Mouse (Mus musculus): ENCODE measurements around the gene Hdac5.
A peak's percentile ranks its signal among the peaks of the same experiment; 100 is the strongest.

Hdac5 gene

DNA sequence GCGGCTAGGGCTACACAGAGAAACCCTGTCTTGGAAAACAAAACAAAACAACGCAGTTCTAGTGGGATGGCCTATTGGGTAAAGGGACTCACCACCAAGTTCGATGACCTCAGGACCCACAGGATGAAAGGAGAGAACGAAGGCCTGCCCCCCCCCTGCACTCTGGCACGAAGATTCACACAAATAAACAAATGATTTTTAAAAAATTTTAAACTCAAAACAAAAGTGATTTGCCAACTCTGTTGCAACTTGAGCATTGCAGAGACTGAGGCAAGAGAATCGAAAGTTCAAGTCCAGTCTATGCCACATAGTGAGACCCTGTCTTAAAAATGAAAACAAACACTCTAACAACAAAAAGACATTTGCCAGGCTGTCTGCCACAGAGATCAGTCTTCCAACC lies 10.7 kb upstream of the Hdac5 start:
- ATAC-seq (ENCODE audit: low TSS enrichment), result no peak

DNA sequence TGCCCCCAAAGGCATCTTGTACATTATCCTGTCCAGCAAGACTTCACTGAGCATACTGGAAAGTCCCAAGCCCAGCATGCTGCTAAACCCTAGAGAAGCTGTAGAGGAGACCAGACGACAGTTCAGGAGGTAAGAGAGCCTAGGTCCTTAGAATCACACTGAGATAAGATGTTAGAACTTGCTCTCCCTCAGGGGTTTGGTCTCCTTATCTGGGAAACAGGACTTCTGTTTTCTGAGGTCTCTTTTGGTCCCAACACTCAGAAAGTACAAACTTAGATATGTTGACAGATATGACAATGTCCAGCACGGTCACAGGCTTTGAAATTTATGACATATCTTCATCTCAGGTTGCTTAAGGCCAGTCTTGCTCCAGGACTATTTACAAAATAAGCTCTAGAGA lies 6.1 kb upstream of the Hdac5 start:
- no peak for ATAC-seq (ENCODE audit: low TSS enrichment)

DNA sequence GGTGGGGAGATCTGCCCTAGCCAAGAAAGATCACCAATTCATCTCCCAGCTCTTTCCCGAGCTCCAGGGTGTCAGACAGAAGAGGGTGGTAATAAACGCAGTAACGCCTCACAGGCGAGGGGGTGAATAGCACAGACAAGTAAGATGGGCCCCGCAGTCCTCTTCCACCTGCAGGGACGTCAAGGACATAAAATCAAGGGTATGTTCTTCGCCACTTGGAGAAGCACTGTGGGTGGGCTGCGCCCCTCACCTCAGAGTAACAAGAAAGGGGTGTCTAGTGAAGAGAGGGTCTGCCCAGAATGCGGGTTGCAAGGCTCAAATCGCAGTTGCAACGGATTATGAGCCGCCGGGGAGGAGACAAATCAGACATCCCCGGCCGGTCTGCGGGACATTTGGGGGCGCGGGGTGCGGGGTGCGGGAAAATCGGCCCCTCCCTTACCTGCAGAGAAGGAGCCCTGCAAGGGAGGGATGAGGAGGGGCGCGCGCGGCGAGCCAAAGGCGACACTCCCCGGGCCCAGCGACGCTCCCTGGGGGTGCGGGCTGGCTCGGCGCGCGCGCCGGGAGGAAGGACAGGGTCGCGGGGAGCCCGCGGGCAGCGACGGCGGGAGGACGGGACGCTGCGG lies 524 bp downstream of the Hdac5 start:
- ATAC-seq (ENCODE audit: low TSS enrichment), result no peak

DNA sequence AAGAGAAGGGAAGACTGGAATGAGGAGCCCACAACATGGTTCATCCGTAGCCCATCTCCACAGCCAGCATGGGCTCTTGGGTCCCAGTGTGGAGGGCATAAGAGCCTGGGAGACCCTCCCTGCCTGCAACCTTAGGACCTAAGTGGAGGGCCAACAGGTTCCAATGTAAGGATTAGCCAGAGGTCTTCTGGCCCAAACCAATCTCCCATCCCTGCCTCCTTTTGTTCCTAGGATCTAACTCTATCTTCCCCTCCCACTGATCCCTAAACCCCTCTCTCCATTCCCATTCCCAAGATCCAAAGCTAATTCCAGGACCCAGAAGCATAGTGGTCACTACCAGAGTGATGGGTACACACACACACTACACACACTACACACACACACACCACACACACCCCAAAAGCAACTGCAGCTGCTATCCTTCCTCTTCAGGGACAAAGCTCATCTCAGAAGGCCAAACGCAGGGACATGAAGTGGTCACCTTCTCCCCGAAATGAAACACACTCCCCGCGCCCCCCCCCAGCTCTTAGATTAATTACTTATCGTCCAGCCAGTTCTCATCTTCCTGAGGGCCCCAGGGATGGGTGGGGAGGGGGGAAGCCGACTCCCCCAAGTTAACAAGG lies 1.2 kb downstream of the Hdac5 start:
- ATAC-seq (ENCODE audit: low TSS enrichment), result no peak

DNA sequence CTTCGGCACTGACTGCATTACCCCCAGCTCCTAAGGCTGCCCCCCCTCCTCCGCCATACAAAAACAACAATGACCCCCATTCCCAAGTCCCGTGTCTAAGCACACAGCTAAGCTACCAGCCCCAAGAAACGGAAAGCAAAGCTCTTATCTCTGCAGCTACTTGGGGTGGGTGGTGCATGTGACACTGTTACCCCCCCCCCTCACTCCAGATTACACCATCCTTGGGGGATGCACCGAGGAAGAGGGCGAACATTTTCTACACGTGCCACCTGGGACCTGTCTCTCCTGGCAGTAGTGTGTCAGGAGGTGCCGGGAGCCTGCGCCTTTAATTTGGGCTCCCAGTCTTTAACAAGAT lies 1.8 kb downstream of the Hdac5 start:
- no peak for ATAC-seq (ENCODE audit: low TSS enrichment)

DNA sequence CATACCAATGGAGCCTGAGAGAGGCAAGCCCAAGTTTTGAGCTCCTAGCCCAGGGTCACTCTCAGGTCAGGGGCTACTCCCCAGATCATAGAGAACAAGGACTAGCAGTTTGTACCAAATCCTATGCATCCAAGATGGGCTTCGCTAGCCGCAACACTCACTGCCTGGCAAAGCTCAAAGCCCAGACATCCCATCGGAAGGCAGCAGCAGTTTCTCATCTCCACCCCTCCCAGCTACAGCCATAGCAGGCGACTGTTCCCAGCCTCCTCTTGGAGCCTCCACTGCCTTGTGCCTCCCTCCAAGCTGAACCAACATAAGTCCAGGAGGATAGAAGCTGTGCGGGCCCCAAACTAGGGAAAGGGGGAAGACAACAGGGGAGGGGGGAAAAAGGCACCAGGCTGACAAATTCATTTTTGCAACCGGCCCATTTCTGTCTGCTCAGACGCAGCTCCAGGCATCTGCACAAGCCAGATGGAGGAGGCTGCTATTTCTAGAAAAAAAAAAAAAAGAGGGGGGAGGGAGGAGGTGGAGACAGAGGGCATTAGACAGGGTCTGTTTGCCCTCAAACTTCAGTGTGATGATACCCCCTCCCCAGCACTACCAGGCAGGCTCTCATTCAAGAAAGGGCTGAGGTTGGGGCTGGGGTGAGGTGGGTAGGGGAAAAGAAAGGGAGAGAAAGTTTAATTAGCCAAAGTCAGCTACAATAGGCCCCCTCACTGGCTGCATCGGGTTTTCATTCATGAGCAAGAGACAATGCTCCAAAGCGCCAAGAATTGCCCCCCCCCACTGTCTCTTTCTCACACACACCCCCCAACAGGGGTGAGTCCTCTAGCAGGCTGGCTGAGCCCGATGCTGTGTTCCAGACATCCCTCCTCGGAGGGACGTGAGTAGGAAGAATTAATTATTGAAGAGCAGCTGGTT lies 2.4 kb downstream of the Hdac5 start:
- ATAC-seq (ENCODE audit: low TSS enrichment), result peak; percentile 11; the same call in 1 of the 2 replicates

DNA sequence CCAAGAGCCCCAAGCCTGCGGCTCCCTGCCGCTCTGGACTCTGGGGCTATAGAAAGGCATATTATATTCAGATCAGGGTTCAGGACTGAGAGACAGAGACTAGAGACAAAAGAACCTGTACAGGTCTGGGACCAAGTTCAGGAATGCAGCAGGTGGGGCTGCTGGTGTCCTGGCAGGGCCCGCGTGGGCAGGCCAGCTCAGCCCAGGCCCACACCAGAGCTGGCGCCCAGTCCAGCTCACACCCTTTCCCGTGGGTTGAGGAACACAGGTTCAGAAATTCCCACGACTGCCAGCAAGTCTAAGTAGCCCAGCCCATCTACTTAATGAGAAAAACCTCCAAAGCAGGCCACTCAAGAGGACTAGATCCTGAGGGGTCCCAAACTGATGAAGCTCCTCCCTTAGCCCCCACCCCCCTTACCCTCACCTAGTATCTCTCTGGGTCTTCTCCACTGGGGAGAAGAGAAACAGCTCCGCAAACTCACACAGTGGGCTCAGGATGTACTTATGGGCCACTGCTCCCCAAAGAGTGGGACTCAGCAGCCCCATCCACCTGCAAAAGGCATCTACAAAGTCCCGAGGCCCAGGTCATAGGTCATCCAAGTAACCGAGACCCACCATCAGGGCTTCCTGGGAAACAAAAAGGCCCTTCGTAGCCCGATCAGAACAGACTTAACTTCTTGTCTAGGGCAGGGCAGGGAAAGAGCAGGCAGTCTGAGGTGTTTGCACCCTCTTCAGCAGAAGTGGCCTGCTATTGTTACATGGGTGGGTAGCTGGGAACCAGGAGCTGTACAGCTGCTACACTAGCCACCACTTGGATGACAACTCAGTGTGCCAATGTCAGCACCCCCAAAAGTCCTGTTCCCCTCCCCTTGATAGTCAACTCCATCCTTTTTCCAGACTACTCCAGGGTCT lies 3.6 kb downstream of the Hdac5 start:
- no peak for ATAC-seq (ENCODE audit: low TSS enrichment)

DNA sequence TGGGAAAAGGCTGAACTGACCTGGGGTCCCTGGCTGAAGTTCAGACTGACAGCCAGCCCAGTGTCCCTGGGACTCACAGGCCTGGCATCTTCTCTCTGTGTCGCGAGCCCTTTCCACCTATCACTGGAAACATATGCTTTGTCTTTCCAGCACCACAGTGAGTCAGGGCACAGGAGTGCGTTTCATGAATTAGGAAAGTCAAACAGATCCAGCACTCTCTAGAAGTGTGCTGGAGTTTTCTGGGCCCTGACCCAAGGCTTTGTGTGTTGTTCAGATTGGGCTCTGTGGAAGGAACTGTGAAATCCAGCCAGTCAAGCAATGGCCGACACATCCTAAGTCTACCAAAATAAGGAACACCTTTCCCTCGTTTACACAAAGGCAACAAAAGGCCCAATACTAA lies 4.7 kb downstream of the Hdac5 start:
- ATAC-seq (ENCODE audit: low TSS enrichment), result no peak

DNA sequence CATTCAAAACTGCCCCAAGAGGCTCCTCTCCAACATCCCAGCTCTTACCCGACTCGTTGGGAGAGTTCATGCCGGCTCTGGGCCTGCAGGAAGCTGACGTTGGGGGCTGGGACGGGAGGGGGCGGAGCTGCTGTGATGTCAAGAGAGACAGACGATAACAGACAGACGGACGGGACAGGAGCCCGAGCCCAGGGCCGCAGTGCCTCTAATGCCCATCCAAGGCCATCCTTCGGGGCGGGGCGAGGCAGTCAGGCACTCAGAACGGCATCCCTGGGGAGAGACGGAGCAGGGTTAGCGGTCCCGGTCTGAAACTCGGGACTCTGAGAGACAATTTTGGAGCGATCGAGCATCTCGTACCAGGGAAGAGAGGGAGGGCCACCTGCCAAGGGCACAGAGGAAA lies 5.3 kb downstream of the Hdac5 start:
- no peak for ATAC-seq (ENCODE audit: low TSS enrichment)

DNA sequence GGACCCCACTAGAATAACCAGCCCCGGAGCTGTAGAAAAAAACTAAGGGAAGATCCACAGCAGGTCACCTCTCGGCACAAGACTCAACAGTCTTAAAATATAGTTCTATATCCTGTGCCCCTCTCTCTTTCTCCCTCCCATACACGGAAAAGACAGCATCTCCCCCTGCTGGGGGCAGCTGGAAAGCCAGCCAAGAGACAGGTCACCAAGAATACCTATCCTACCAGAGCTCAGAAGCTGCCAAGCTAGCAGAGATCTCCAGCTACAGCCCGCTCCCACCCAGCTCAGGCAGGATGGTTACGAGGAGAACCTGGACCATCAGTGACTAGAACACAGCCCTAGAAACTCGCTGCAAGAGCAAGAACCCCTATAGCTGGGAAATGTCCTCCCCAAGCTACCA lies 6.8 kb downstream of the Hdac5 start:
- no peak for ATAC-seq (ENCODE audit: low TSS enrichment)

DNA sequence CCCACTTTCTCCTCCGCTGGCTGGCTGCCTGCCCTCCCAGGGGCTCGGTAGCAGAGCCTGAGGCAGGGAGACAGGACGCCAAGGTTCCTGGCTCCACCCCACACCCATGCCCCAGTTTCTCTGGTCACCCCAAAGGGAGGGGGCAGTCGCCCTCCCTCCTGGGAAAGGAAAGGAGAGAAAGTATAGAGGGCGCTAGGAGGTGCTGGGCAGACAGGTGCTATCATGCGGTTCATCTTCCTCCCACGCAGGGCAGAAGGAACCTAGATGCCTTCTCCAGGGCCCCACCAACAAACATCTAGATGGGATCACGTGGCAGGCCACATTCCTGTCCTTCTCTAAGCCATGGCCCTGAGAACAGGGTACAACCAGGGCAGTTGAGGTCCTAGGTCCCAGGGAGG lies 8.0 kb downstream of the Hdac5 start:
- no peak for ATAC-seq (ENCODE audit: low TSS enrichment)

DNA sequence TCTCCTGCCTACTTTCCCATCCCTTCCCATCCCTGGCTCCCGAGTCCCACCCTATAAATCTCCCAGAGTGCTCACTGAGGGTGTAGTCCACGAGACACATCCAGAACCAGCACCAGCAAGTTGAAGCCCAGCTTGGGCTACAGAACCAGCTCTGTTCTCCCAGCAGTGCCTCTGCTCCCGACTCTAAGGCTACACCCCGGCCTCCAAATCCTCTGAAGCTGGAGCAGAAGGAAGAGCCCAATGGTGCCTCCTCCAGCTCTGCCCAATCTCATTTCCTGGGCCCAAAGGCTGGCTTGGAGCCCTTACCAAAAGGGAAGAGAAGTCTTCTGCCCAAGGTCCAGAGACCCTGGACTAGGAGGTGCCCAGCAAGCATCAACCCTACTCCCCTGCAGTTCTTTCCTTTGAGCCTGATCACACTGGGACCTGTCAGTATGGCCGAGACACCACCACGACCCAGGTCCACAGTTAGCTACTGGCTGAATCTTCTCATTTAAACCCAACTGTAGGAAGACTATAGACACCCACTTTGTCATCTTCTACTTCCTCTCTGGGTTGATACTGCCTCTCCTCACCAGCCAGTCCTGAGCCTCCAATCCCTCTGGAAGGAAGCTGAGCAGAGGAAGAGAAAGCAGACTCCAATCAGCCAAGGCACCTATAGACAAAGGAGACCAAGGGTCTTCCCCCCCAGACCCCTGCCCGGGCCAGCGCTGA lies 8.6 kb downstream of the Hdac5 start:
- ATAC-seq (ENCODE audit: low TSS enrichment), result no peak

DNA sequence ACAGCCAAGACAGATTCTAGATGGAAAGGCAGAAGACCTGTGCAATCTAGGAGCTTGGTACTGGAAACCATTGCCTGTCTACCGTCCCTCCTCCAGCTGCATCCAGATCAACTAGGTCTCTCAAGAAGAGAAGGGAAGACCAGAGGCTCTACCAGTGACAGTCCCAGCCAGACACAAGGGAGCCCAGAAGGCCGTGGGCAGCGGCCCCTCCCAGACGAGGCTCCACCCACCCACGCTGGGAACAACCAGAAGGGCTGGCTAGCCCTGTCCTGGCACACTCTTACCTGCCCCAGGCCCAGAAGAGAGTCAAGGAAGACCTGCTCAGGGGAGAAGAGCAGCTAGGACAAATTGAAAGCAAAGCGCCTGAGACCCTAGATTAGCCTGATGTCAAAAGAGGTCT lies 9.5 kb downstream of the Hdac5 start:
- no peak for ATAC-seq (ENCODE audit: low TSS enrichment)

DNA sequence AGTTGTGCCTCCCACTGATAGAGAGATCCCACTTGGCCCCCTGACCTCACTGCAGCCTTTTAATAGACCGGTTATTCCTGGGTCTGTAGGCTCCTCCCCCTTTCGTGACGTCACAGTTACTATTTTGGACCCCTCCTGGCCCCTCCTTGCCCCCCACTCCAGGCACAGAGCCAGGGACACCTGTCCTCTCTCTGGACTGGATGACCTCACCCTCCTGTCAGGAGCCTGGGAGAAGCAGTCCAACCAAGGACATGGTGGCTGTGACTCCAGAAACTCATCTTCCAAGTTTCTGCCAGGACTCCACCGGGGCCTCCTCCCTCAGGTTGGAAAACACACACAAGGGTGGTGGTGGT lies 10.0 kb downstream of the Hdac5 start:
- no peak for ATAC-seq (ENCODE audit: low TSS enrichment)

DNA sequence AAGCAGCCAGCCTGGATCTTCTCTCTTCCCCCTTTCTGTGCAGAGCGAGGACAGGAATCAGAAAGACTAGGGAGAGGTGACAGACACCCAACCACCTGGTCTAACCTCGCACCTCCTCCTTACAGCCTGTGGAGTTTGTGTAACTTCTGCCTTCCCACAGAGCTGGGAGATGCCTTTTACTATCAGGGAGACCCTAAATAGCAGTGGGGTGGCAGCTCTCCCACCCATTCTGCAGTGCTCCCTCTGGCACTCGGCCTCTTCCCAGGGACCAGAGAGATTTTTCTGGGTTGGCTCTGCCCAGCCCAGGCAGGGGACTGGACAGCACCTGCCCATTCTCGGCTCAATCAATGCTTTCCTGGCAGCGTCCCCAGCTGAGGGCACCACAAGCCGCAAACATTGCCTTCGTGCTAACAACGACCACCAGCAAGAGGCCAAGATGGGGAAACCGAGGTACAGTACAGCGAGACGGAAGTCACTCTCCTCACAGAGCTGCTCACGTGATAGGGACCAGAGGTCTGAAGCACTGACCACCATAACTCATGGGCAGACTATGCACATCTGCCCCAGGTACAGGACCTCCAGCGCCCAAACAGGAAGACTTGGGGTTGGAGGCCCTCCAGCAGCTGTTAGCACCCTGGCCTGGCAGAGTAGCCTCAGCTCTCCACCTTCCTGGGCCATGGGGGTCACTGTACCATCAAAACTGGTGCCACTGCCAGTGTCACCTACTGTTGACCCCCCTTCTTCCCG lies 10.5 kb downstream of the Hdac5 start:
- ATAC-seq (ENCODE audit: low TSS enrichment), result peak; percentile 14; the same call in 1 of the 2 replicates

DNA sequence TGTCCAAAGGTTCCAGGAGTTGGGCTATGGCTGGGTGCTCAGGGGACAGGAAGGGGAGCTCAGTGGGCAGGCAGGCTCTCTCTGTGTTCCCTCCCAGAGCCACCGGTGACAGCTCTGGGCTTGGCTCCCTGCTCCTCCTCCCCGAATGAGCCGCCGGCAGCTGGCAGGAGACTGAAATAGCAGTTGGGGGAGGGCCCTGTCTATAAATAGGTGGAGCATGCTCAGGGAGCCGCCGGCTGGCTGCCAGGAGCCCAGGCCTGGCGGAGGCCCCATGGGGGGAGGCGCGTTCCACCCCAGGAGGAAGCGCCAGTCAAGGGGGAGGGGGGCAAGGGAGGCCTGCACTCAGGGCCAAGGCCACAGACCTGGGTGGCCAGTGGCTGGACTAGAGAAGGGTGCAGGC lies 11.2 kb downstream of the Hdac5 start:
- ATAC-seq (ENCODE audit: low TSS enrichment), result peak; percentile 71

DNA sequence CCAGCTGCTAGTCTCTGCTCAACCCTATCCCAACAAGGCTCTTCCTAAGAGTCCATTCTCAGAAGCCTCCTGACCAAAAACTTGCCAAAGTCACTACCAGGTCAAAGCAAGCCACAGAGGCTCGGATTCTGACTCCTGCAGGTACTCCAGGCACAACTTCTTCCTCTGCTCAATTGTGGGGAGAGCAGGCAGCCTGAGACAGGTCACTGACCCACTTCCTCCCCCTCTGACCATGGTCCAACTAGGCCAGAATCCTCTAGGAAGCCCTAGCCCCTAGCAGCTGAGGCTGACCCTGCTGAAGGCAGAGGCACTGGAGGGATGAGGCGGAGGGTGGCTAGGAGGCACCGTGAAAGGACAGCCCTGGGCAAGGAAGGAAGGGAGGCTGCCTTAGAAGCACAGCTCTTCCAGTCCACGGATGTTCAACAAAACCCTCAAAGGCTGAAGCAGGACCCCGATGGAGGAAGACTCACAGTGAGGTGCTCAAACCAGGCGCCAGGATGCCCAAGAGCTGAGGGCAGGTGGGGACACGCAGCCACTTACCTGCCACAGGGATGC lies 12.0 kb downstream of the Hdac5 start:
- ATAC-seq (ENCODE audit: low TSS enrichment), result no peak

DNA sequence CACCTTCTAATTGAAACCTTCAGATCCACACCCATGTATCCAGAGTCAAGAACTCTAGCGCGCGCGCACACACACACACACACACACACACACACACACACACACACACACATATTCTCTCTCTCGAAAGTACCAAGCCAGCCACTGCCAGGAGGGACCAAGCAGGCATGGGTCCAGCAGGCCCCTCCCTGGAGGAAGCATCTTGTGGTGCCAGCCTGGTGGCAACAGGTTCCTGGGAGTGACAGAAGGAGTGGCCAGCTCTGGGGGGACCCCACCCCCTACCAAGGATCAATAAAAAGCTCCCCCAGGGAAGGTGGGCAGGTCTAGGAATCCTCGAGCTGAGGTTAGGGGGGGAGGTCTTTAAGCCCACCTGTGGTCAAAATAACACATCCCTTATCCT lies 12.6 kb downstream of the Hdac5 start:
- ATAC-seq (ENCODE audit: low TSS enrichment), result no peak

DNA sequence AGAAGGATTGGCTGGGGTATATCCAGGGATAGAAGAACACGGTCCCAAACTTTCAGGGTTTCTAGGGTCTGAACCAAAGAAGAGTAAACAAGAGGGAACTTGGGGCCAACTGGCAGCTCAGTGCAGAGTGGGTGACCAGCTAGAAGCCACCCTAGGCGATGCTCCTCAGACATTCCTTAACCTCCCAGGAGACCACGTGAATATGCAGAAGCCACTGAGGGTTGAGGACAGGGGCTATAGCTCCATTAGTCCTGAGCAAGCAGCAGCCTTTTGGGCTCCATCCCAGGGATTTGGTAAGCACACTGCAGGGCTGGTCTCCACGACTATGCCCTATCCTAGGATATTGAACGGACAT lies 13.1 kb downstream of the Hdac5 start:
- ATAC-seq (ENCODE audit: low TSS enrichment), result no peak

DNA sequence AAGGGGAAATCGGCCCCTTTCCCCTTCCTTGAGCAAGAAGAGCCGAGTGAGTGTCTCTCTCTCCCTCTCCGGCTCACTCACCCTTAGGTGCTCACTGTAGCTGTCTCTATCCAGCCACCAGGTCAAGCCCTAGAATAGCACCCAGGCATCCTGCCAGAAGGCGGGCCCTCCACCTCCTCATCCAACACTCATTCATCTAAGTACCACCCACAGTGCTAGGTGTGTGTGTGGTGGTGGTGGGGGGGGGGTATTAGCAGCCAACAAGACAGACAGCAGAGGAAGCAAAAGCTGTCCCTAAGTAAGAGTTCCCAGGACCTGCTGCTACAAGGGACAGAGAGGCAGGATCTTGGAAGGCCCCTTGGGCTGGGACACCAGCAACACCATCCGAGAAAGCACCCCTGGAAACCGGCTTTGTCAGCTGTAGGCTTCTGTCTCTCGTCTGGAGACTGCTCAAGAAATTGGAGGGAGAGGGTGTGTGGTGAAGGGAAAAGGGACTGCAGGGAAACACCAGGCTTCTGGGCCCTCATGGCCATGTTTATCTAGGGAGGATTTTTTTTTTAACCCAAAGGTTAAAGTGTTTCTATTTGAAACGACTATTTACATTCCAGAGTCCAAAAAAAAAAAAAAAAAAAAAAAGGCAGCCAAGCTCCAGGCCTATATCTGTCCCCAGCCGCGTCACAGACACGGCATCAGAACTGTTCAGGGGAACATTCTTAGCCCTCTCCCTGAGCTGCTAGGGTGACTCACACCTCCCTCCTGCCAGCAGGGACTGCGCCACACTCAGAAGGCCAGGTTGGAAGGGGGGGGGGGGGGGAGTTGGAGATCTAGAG lies 13.7 kb downstream of the Hdac5 start:
- peak; percentile 53; the same call in 1 of the 2 replicates for ATAC-seq (ENCODE audit: low TSS enrichment)

All from frontal cortex, adult (tissue).